12 mouse cellular contexts compared by ENCODE assay signal in genomic region chr7:71230901-71231477, GRCm38 (mm10).
A peak's percentile ranks its signal among the peaks of the same experiment; 100 is the strongest.
DNase-seq lines count a peak whose midpoint lies in the region; ATAC-seq and TF ChIP-seq lines count a peak whose summit lies in the region.
"Had no signal": no experiment of that assay in that cellular context is flagged by ENCODE, and none has a peak within 500 bp of the region (broad histone marks: within the 10 kb centered on the region; RNA-seq: fewer than 3 reads in every experiment).

No protein-coding gene starts in this region.

- H3K36me3 ChIP-seq in liver, embryonic 11.5 days (ENCODE audit: control insufficient read depth, insufficient read depth, low read length), result no peaks in the 10 kb centered on the region
- H3K36me3 ChIP-seq in heart, embryonic 12.5 days, result no peaks in the 10 kb centered on the region
- no peaks in the 10 kb centered on the region for H3K36me3 ChIP-seq in hindbrain, embryonic 10.5 days
- no peaks in the 10 kb centered on the region for H3K36me3 ChIP-seq in thymus, adult 2 months (ENCODE audit: control insufficient read depth, insufficient read depth, low read length)
- H3K36me3 ChIP-seq: midbrain, embryonic 13.5 days had no signal

- peaks cover 3% of the 10 kb centered on the region; the same call in 1 of the 2 replicates for H3K4me1 ChIP-seq in liver, embryonic 11.5 days (replicated peaks; ENCODE audit: control insufficient read depth, insufficient read depth, low read length)
- peaks cover 14% of the 10 kb centered on the region for H3K4me1 ChIP-seq in heart, embryonic 12.5 days (replicated peaks)
- 0 out of 2 replicates have a peak, but pooled peaks cover 7% of the 10 kb centered on the region for H3K4me1 ChIP-seq in hindbrain, embryonic 10.5 days (replicated peaks)
- no peaks in the 10 kb centered on the region for H3K4me1 ChIP-seq in thymus, adult 2 months (replicated peaks; ENCODE audit: control insufficient read depth, insufficient read depth, low read length)

- H3K4me3 ChIP-seq in liver, embryonic 11.5 days (ENCODE audit: low read depth, low read length), result no peak overlapping the region
- H3K4me3 ChIP-seq in heart, embryonic 12.5 days, result no peak overlapping the region
- no peak overlapping the region for H3K4me3 ChIP-seq in hindbrain, embryonic 10.5 days
- H3K4me3 ChIP-seq in thymus, adult 2 months (ENCODE audit: control insufficient read depth, insufficient read depth, low read length), result no peak overlapping the region
- H3K4me3 ChIP-seq: midbrain, embryonic 13.5 days had no signal

- ATAC-seq in liver, embryonic 11.5 days (replicated peaks; ENCODE audit: low FRiP score), result no peak
- ATAC-seq in heart, embryonic 12.5 days (ENCODE audit: insufficient number of reproducible peaks, low FRiP score), result peak; percentile 87
- ATAC-seq: CD4-positive, CD25-positive, alpha-beta regulatory T cell, adult 4 months; intestine, embryonic 16.5 days; midbrain, embryonic 13.5 days had no signal

- TF ChIP-seq POLR2A in thymus, adult 2 months (IDR thresholded peaks at IDR 0.05; ENCODE audit: control insufficient read depth, extremely low read depth, insufficient read depth, low read length, poor library complexity), result no peak

- no peak for TF ChIP-seq CTCF in thymus, adult 2 months (IDR thresholded peaks at IDR 0.05; ENCODE audit: borderline replicate concordance, control insufficient read depth, extremely low read depth, insufficient read depth, low read length, poor library complexity)

- H3K4me2 ChIP-seq in liver, embryonic 11.5 days, result no peak overlapping the region
- no peak overlapping the region for H3K4me2 ChIP-seq in heart, embryonic 12.5 days
- H3K4me2 ChIP-seq: midbrain, embryonic 13.5 days had no signal

- no peak overlapping the region for H3K9ac ChIP-seq in liver, embryonic 11.5 days (ENCODE audit: low read depth, low read length)
- H3K9ac ChIP-seq in heart, embryonic 12.5 days, result no peak overlapping the region
- H3K9ac ChIP-seq: midbrain, embryonic 13.5 days had no signal

- DNase-seq in liver, result peak; percentile 27
- DNase-seq in liver, embryonic 11.5 days (ENCODE audit: low spot score), result no peak
- DNase-seq in heart, adult 18-20 months, result peak; percentile 74 to 83
- peak; percentile 75 for DNase-seq in kidney, postnatal 14 days
- DNase-seq in spleen, postnatal 4 days (ENCODE audit: low spot score in 2 of 2), result no peak
- DNase-seq in hindbrain, embryonic 10.5 days (ENCODE audit: low spot score), result no peak
- no peak for DNase-seq in thymus, adult 2 months
- DNase-seq: right cerebral cortex, adult 18-20 months had no signal

- H3K27ac ChIP-seq in liver, embryonic 11.5 days (ENCODE audit: low read depth, low read length), result no peak overlapping the region
- H3K27ac ChIP-seq in heart, embryonic 12.5 days (ENCODE audit: poor library complexity, severe bottlenecking), result peak overlapping the region; percentile 80
- H3K27ac ChIP-seq in hindbrain, embryonic 10.5 days, result no peak overlapping the region
- H3K27ac ChIP-seq in thymus, adult 2 months (ENCODE audit: control insufficient read depth, insufficient read depth, low read length), result no peak overlapping the region
- H3K27ac ChIP-seq: midbrain, embryonic 13.5 days had no signal

- WGBS in liver, embryonic 11.5 days, result 55% methylated on average over 4 of the region's 4 CpGs
- 40% methylated on average over 4 of the region's 4 CpGs for WGBS in heart, embryonic 12.5 days
- 73% methylated on average over 4 of the region's 4 CpGs for WGBS in hindbrain, embryonic 10.5 days
- 78% methylated on average over 4 of the region's 4 CpGs for WGBS in thymus, adult 2 months

- no peaks in the 10 kb centered on the region for H3K9me3 ChIP-seq in liver, embryonic 11.5 days (ENCODE audit: control insufficient read depth, low read length)
- H3K9me3 ChIP-seq in heart, embryonic 12.5 days (replicated peaks), result no peaks in the 10 kb centered on the region
- H3K9me3 ChIP-seq in hindbrain, embryonic 10.5 days, result no peaks in the 10 kb centered on the region
- H3K9me3 ChIP-seq: midbrain, embryonic 13.5 days had no signal

- H3K27me3 ChIP-seq in liver, embryonic 11.5 days (replicated peaks; ENCODE audit: control insufficient read depth, insufficient read depth, low read length), result no peaks in the 10 kb centered on the region
- peaks cover 8% of the 10 kb centered on the region for H3K27me3 ChIP-seq in heart, embryonic 12.5 days (replicated peaks)
- no peaks in the 10 kb centered on the region for H3K27me3 ChIP-seq in hindbrain, embryonic 10.5 days (ENCODE audit: insufficient read depth, poor library complexity, severe bottlenecking)
- no peaks in the 10 kb centered on the region for H3K27me3 ChIP-seq in thymus, adult 2 months (ENCODE audit: control insufficient read depth, insufficient read depth, low read length)
- H3K27me3 ChIP-seq: midbrain, embryonic 13.5 days had no signal

Comparison
In these comparisons a context has a peak if more than half of its experiments do, and no peak if none do; other contexts are left out.
1. DNase-seq: peak in liver (single experiment), heart, adult 18-20 months (2 of 2) and kidney, postnatal 14 days (single experiment); none in liver, embryonic 11.5 days (single experiment), spleen, postnatal 4 days (0 of 2), hindbrain, embryonic 10.5 days (single experiment) and thymus, adult 2 months (single experiment).